Mouse (Mus musculus) C2C12 (cell line): ENCODE measurements around the gene Taok2.

Experiments used
- CEBPB ChIP-seq: IDR thresholded peaks from one replicate; pipeline ENCODE4 v1.6.1; 2011; ENCODE audit warnings: low read depth, mild to moderate bottlenecking, control low read depth, moderate library complexity
- CTCF ChIP-seq: IDR thresholded peaks from one replicate; pipeline ENCODE4 v1.5.1; 2011; ENCODE audit not compliant: control insufficient read depth, insufficient read depth, insufficient read length
- MYOD1 ChIP-seq: IDR thresholded peaks from one replicate; pipeline ENCODE4 v1.6.1; 2011; ENCODE audit warnings: low read depth; ENCODE audit not compliant: control insufficient read depth, insufficient read length
- MYOG ChIP-seq: IDR thresholded peaks from one replicate; pipeline ENCODE4 v1.6.1; 2011; ENCODE audit not compliant: control insufficient read depth, insufficient read length; ENCODE audit errors: extremely low read depth
- USF1 ChIP-seq: IDR thresholded peaks from one replicate; pipeline ENCODE4 v1.6.1; 2011; ENCODE audit warnings: low read depth, mild to moderate bottlenecking, control low read depth, moderate library complexity

DNA sequence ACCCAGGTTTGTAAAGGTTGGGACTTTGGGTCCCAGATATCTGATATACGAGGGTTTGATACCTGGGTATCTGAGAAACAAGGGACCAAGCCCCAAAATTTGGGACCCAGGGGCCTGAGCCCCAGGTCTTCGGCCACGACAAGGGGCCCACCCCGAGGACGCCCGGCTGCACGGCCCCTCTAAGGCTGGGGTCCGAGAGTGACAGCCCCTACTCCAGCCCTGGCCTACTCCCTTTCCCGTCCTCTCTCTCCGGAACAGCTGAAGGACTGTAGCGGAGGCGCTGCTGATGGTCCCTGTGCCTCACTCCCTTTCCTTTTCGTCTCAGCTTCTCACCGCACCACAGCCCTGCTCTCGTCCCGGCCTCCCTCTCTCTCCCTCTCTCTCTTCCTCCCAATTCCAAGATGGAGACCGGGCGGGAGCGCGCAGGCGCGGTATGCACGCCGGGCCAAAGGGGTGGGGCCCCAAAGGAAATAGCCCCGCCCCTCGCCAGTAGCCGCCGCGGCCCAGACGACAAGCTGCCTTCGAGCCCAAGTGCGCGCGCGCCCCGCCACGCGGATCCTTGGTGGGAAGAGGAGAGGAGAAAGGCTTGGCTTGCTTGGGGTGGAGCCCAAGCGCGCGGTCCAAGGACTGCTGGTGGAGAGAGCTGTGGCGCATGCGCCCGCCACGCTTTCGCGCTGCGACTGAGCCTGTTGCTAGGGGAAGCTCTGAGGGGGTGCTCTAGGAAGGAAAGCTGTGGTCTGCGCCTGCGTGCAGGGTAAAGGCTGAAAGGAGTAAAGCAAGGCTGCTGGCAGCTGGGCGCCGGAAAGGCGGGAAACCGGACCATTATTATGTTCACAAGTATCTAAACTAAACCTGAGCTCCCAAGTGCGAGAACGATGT is at the start of gene Taok2:
- TF ChIP-seq CTCF (no peak), CEBPB (no peak), USF1 (no peak), MYOD1 (no peak), MYOG (no peak)
